Mouse (Mus musculus) megakaryocyte-erythroid progenitor cell, adult 5-6 weeks (primary cell): Measurements from ENCODE around the gene Nop16. TPM values are rescaled to one million over a fixed set of nuclear protein-coding genes. Genes with fewer than 3 reads are reported as not detected.

Source experiments
- ATAC-seq: replicated peaks from 2 replicates; pipeline ENCODE4 v1.8.0; 2016; ENCODE audit warnings: mild to moderate bottlenecking, inconsistent platforms; ENCODE audit not compliant: severe bottlenecking, poor library complexity, low FRiP score, low TSS enrichment
- total RNA-seq, 2 experiments: library from RNA; stranded (forward) in 1 of 2; stranded (reverse) in 1 of 2; fragments of 200-1000, 215-1000 nt in 1 of 2; fragments of >200 nt in 1 of 2; fragmentation: Nextera tagmentation in 1 of 2; gene quantifications; 2 replicates each; pipeline ENCODE4 v1.2.3; 2014 to 2017

The Nop16 gene
- total RNA-seq, 2 experiments from 2014 or later: 66.3 to 76.1 TPM

DNA sequence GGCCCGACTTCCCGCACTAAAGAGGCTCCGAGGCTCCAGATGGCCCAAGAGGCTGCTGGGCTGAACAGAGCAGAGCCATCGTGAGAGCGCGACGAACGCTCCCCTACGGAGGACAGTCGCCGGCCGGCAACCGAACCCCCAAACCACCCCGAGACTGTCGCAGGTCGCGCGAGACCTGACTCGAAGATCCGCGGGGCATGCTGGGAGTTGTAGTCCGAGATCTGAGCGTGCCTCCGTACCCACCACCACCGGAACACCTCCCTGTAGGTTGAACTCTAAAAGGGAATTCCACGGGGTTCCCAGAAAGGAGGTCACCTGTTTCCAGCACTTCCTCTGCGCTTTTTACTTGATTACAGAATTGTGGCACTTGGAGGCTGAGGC lies 24.7 kb downstream of the Nop16 start, which contains the start of gene 4833439L19Rik:
4833439L19Rik (minus strand) TSS at position 235 of the 381 bp plus-strand sequence.
- peak; percentile 92 for ATAC-seq

DNA sequence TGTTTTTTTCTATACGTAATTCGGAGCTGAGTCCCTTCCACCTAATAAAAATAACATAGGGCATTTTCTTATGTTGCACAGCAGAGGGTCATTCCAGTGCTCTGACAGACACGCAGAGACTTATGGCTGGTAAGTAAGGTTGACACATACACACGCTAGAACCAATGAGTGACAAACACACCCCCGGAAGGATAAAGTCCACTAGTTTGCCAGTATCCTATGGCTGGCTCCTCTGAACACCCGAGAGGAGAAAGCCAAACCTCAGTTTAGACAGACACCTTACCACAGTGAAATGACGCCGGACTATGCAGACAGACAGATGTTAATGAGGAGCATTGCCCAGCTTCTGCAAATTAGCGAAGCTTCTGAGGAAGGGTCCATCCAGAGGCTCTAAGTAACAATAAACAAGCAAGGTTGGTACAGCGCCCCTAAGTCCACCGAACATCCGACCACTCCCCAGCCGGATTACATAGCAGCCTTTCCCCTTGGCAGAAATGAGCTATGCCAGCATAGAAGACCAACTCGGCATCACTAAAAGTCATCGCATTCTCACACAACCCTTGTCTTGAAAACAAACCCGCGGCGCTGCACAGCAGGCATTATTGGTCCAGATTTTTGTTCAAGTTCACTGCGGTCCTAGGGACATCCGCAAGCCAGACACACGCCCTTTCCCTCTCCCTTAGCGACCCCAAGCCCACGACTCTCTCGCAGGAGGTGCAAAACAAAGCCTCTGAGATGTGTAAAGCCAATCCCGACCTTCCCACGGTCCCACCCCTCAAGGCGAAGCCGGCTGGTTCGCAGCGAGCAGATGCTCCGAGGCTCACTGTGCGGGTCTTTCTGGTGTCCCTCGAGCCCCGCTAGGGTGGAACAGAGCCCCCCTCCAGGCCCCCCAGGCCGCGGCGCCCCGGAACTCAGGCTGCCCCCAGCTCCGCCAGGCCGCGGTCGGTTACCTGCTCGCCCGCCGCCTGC lies 25.4 kb downstream of the Nop16 start:
- ATAC-seq: no peak

DNA sequence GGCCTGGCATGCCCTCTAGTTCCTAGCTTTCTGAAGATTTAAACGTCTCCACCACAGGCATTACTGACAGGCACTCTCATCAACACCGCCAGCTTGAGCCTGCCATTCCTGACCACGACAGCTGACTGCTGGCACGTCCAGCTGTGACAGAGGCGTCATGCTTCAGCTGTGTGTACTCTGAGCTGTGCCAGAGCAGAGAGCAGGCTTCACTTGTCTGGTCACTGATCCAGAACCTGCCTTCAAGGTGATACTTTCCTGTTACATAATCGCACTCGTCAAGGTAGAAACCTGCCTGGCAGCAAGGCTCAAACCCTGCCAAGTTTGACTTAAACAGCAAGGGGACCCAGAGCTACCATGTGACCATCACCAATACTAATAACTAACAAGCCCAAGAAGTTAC lies 27.3 kb downstream of the Nop16 start:
- no peak for ATAC-seq

DNA sequence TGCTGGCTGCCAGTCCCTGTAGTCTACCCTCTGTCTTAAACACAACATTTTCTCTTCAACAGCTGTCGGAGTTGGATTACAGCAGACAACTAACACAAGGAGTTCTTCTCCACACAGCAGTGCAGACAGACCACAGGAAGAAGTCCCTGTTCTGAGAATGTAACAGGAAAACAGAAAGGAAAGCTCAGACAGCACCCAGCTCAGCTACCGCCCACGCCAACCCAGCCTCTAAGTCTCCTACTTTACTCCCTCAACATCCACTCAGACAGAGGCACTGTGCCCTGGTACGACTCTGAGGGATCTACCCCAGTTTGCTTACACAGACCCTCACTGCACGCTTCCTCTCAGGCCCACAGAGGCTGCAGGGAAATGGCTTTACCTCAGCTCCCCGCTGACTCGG lies 29.3 kb downstream of the Nop16 start:
- ATAC-seq: no peak

DNA sequence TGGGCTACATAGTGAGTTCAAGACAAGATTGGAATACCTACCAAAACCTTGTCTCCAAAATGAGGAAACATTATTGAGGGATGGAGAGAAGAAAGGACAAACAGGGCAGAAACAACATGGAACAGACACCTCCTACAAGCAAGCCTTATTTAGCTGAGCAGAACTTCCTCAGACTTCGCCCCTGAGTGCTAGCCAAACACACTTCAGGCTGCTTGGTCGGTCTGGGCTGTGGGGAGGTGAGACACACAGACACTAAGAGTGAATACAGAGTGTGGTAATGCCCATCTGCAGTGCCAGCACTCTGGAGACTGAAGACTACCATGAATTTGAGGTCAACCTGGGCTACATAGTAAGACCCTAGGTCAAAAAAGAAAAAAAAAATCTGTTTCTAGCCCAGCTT lies 30.2 kb downstream of the Nop16 start:
- ATAC-seq: no peak

DNA sequence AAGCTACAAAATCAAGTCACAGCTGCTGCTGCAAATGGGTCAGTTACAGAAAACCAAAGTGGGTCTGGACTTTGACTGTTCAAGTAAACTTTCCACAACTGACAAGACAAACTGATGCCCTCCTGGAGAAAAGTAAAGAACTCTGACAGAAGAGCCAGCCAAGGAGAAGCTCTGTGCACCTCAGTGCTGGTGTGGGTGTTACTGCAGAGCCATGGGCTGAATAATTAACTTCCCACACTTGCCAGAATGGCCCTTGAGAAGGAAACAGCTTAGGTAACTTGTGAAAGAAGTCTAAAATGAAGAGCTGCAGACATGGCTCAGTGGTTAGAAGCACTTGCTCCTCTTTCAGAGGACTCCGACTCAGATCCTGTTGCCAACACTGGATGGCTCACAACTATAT lies 32.2 kb downstream of the Nop16 start:
- ATAC-seq: no peak

DNA sequence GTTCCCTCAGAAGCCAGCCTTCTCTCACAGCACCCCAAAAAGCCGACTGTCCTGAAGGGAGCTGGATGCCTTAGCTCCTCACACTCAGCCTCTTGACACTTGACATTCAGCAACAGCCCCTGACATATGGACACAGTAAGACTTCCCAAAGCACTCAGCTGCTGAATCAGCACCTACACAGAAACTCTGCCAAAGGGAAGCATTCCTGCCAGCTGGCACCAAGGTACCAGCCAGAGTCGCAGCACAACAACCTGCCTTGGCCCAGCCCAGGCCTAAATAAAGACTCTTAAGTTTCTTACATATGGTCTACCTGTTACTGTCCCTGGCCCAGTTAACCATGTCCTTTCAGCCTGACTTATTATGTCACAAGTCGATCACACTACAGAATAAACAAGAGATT lies 33.1 kb downstream of the Nop16 start:
- no peak for ATAC-seq

DNA sequence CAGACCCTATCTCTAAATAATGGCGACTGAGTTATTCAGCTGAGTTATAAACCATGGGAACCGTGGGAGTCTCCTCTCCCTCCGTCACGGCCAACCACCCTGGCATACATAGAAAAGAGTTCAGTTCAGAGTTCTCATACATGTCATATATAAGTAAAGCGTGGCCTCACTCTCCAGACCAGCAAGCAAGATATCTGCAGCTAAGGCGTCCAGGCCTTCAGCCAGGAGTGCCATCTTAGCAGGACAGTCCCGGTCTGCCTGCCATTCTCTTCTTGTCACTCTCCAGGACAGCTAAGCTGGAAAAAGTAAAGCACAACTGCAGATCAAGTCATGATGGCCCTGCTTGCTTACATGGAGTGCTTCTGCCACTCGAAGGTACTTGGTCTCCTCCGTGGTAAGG lies 33.7 kb downstream of the Nop16 start:
- ATAC-seq: no peak

DNA sequence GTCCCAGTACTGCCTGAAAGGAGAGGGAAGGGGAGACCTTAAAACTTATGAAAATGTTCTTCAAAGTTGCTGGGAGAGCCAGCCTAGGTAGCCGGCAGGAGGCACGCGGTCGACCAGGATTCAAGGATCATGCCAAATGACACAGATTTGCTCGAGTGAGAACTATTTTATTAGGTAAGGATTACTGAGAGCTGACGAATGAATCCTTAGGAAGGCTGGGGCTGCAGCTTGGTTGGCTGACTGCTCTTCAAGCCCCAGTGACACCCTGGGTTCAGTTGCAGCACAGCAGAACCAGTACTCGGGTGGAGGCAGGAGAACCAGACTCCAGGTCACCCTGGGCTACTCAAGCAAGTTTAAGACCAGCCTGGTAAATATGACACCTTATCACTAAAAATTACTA lies 41.9 kb downstream of the Nop16 start:
- no peak for ATAC-seq

Other genes with a start within 250 kb of the Nop16 start
- gene Cplx2, start 218.7 kb downstream of the Nop16 start, total RNA-seq (2014; fragmentation: Nextera tagmentation): 3.8 and 17.6 TPM in 2 replicates
- gene Cplx2, start 218.7 kb downstream of the Nop16 start, total RNA-seq (2017): 2.1 and 3.0 TPM in 2 replicates
- 30.0 and 40.1 TPM in 2 replicates for gene Thoc3, start 121.2 kb downstream of the Nop16 start, total RNA-seq (2014; fragmentation: Nextera tagmentation)
- 37.3 and 62.5 TPM in 2 replicates for gene Thoc3, start 121.2 kb downstream of the Nop16 start, total RNA-seq (2017)
- 9.3 and 21.1 TPM in 2 replicates for gene Simc1, start 86.3 kb downstream of the Nop16 start, total RNA-seq (2014; fragmentation: Nextera tagmentation)
- gene Simc1, start 86.3 kb downstream of the Nop16 start, total RNA-seq (2017): 7.2 and 9.3 TPM in 2 replicates
- gene 4833439L19Rik, start 24.7 kb downstream of the Nop16 start, total RNA-seq (2014; fragmentation: Nextera tagmentation): 46.8 and 49.8 TPM in 2 replicates
- 17.8 and 35.2 TPM in 2 replicates for gene 4833439L19Rik, start 24.7 kb downstream of the Nop16 start, total RNA-seq (2017)
- 9.0 and 16.5 TPM in 2 replicates for gene Arl10, start 15.1 kb downstream of the Nop16 start, total RNA-seq (2014; fragmentation: Nextera tagmentation)
- not detected in 2 replicates for gene Arl10, start 15.1 kb downstream of the Nop16 start, total RNA-seq (2017)
- gene Higd2a, start 117 bp upstream of the Nop16 start, total RNA-seq (2014; fragmentation: Nextera tagmentation): 101 and 117 TPM in 2 replicates
- gene Higd2a, start 117 bp upstream of the Nop16 start, total RNA-seq (2017): 24.4 and 40.6 TPM in 2 replicates
- 12.1 and 15.2 TPM in 2 replicates for gene Cltb, start 21.3 kb upstream of the Nop16 start, total RNA-seq (2014; fragmentation: Nextera tagmentation)
- gene Cltb, start 21.3 kb upstream of the Nop16 start, total RNA-seq (2017): 20.0 and 26.3 TPM in 2 replicates
- gene Faf2, start 31.7 kb upstream of the Nop16 start, total RNA-seq (2014; fragmentation: Nextera tagmentation): 42.6 and 46.2 TPM in 2 replicates
- gene Faf2, start 31.7 kb upstream of the Nop16 start, total RNA-seq (2017): 43.6 and 44.7 TPM in 2 replicates
- 92.1 and 118 TPM in 2 replicates for gene Rnf44, start 103.8 kb upstream of the Nop16 start, total RNA-seq (2014; fragmentation: Nextera tagmentation)
- 12.7 and 17.9 TPM in 2 replicates for gene Rnf44, start 103.8 kb upstream of the Nop16 start, total RNA-seq (2017)
- gene Cdhr2, start 111.4 kb upstream of the Nop16 start, total RNA-seq (2014; fragmentation: Nextera tagmentation): not detected in 2 replicates
- not detected in 2 replicates for gene Cdhr2, start 111.4 kb upstream of the Nop16 start, total RNA-seq (2017)
- gene Gprin1, start 159.8 kb upstream of the Nop16 start, total RNA-seq (2014; fragmentation: Nextera tagmentation): not detected in 2 replicates
- not detected in 2 replicates for gene Gprin1, start 159.8 kb upstream of the Nop16 start, total RNA-seq (2017)
- not detected in 2 replicates for gene Sncb, start 176.5 kb upstream of the Nop16 start, total RNA-seq (2014; fragmentation: Nextera tagmentation)
- not detected in 2 replicates for gene Sncb, start 176.5 kb upstream of the Nop16 start, total RNA-seq (2017)
- gene Eif4e1b, start 193.9 kb upstream of the Nop16 start, total RNA-seq (2014; fragmentation: Nextera tagmentation): not detected in 2 replicates
- gene Eif4e1b, start 193.9 kb upstream of the Nop16 start, total RNA-seq (2017): not detected in 2 replicates
- 1.3 TPM in 1 of 2 replicates, not detected in the other for gene Tspan17, start 199.3 kb upstream of the Nop16 start, total RNA-seq (2014; fragmentation: Nextera tagmentation)
- gene Tspan17, start 199.3 kb upstream of the Nop16 start, total RNA-seq (2017): 4.1 TPM in 1 of 2 replicates, not detected in the other